Mouse (Mus musculus) small intestine, adult 2 months (tissue): ENCODE results near the gene Fignl2.

Experiments
- CTCF ChIP-seq: fragments of 200-500 bp; IDR thresholded peaks from 2 replicates; pipeline ENCODE4 v1.5.1; 2012; ENCODE audit warnings: low read depth, mild to moderate bottlenecking, control low read depth, inconsistent platforms, low read length, moderate library complexity, mixed read lengths; ENCODE audit not compliant: insufficient replicate concordance, insufficient read length; ENCODE audit errors: extremely low read depth
- POLR2A ChIP-seq: fragments of 200-500 bp; IDR thresholded peaks from 2 replicates; pipeline ENCODE4 v1.6.1; 2012; ENCODE audit warnings: low read depth, mild to moderate bottlenecking, control low read depth, inconsistent platforms, low read length, moderate library complexity

GRCm38 (mm10) chr15:101115511-101116110 lies 37.2 kb upstream of the Fignl2 start, which contains the start of gene Ankrd33:
- no peak for TF ChIP-seq CTCF
- TF ChIP-seq POLR2A = no peak
